Mouse (Mus musculus): ENCODE measurements at regions not wholly inside any gene's neighbourhood (a gene's known extent, or its start where the extent isn't known, plus 50 kb on each side); places are given as distances from the start of the nearest gene placed in this dataset.

- no peak for DNase-seq (ENCODE audit: low read depth, low spot score)
These were observed 167.7 kb upstream of the Fggy start for GRCm38 (mm10) chr4:95389647-95390046.

- DNase-seq (ENCODE audit: low read depth, low spot score): no peak
These were observed 166.8 kb upstream of the Fggy start for GRCm38 (mm10) chr4:95390549-95390948.

GRCm38 (mm10) chr4:95395746-95396145, 161.6 kb upstream of the Fggy start:
- no peak for DNase-seq (ENCODE audit: low read depth, low spot score)

GRCm38 (mm10) chr4:95398301-95398700, 159.0 kb upstream of the Fggy start:
- no peak for DNase-seq (ENCODE audit: low read depth, low spot score)

- no peak for DNase-seq (ENCODE audit: low read depth, low spot score)
These were observed 155.0 kb upstream of the Fggy start for GRCm38 (mm10) chr4:95402273-95402672.

GRCm38 (mm10) chr4:95417075-95417474, 140.2 kb upstream of the Fggy start:
- no peak for DNase-seq (ENCODE audit: low read depth, low spot score)

GRCm38 (mm10) chr4:95426563-95426962, 130.7 kb upstream of the Fggy start:
- DNase-seq (ENCODE audit: low read depth, low spot score): no peak

- DNase-seq (ENCODE audit: low read depth, low spot score): no peak
These were observed 122.8 kb upstream of the Fggy start for GRCm38 (mm10) chr4:95434543-95434942.

GRCm38 (mm10) chr4:95435080-95435479, 122.2 kb upstream of the Fggy start:
- DNase-seq (ENCODE audit: low read depth, low spot score): no peak

GRCm38 (mm10) chr4:95439834-95440233, 117.5 kb upstream of the Fggy start:
- no peak for DNase-seq (ENCODE audit: low read depth, low spot score)

GRCm38 (mm10) chr4:95443854-95444811, 113.2 kb upstream of the Fggy start:
- peak; percentile 6 for DNase-seq (ENCODE audit: low read depth, low spot score)

- DNase-seq (ENCODE audit: low read depth, low spot score): no peak
These were observed 107.0 kb upstream of the Fggy start for GRCm38 (mm10) chr4:95450286-95450685.

- no peak for DNase-seq (ENCODE audit: low read depth, low spot score)
These were observed 105.5 kb upstream of the Fggy start for GRCm38 (mm10) chr4:95451831-95452230.

GRCm38 (mm10) chr4:95456318-95456717, 101.0 kb upstream of the Fggy start:
- no peak for DNase-seq (ENCODE audit: low read depth, low spot score)

- no peak for DNase-seq (ENCODE audit: low read depth, low spot score)
These were observed 100.4 kb upstream of the Fggy start for GRCm38 (mm10) chr4:95456943-95457342.

- DNase-seq (ENCODE audit: low read depth, low spot score): no peak
These were observed 94.8 kb upstream of the Fggy start for GRCm38 (mm10) chr4:95462476-95462875.

GRCm38 (mm10) chr4:95463082-95463825, 94.1 kb upstream of the Fggy start:
- no peak for DNase-seq (ENCODE audit: low read depth, low spot score)

- peak; percentile 48 for DNase-seq (ENCODE audit: low read depth, low spot score)
These were observed 90.7 kb upstream of the Fggy start for GRCm38 (mm10) chr4:95466647-95467046.

GRCm38 (mm10) chr4:95467526-95467925, 89.8 kb upstream of the Fggy start:
- no peak for DNase-seq (ENCODE audit: low read depth, low spot score)

GRCm38 (mm10) chr4:95474726-95475406, 82.4 kb upstream of the Fggy start:
- peak; percentile 38 for DNase-seq (ENCODE audit: low read depth, low spot score)

GRCm38 (mm10) chr4:95476071-95476724, 81.1 kb upstream of the Fggy start:
- no peak for DNase-seq (ENCODE audit: low read depth, low spot score)

GRCm38 (mm10) chr4:95483571-95483970, 73.7 kb upstream of the Fggy start:
- DNase-seq (ENCODE audit: low read depth, low spot score): no peak
